13 mouse cellular contexts compared by ENCODE assay signal in the genomic region with DNA sequence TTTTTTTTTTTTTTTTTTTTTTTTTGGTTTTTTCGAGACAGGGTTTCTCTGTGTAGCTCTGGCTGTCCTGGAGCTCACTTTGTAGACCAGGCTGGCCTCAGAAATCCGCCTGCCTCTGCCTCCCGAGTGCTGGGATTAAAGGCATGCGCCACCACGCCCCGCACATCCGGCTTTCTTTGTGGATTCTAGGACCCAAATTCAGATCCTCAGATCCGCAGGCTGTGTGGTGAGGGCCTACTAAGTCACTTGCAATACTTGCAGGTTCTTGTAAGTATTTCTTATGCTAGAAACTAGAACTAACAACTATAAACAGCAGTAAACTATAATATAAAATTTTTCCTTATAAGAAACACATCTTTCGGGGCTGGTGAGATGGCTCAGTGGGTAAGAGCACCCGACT. TPM values are rescaled to one million over a fixed set of nuclear protein-coding genes. Genes with fewer than 3 reads are reported as not detected.
"Had no signal": no experiment of that assay in that cellular context is flagged by ENCODE, and none has a peak within 500 bp of the region (broad histone marks: within the 10 kb centered on the region; RNA-seq: fewer than 3 reads in every experiment).

No protein-coding gene starts in this region.

RNA-seq across cellular contexts. Expression of a gene that starts 22.9 kb away (rescaled TPM):
- total RNA-seq: neutrophil, adult 5-6 weeks had no signal

RNA-seq across cellular contexts. Expression of a gene that starts 54.3 kb away (rescaled TPM):
- total RNA-seq: neutrophil, adult 5-6 weeks had no signal
- polyA plus RNA-seq: neural tube, embryonic 13.5 days; neural tube, embryonic 14.5 days; neural tube, embryonic 15.5 days; small intestine, adult 2 months; spleen, adult 2 months; stomach, embryonic 14.5 days; stomach, embryonic 15.5 days; stomach, embryonic 16.5 days; stomach, postnatal 0 days; testis, adult 2 months; thymus, postnatal 0 days; urinary bladder, adult 2 months had no signal
